Mouse (Mus musculus) spleen, adult 2 months (tissue): ENCODE data around the gene Myof.

ENCODE experiments used
- CTCF ChIP-seq: fragments of 200-500 bp; IDR thresholded peaks from 2 replicates; pipeline ENCODE4 v1.5.1; 2011; ENCODE audit warnings: mild to moderate bottlenecking, inconsistent platforms; ENCODE audit not compliant: insufficient read depth, insufficient read length, insufficient replicate concordance; ENCODE audit errors: extremely low read depth
- POLR2A ChIP-seq: fragments of 200-500 bp; IDR thresholded peaks from 2 replicates; pipeline ENCODE4 v1.6.1; 2011; ENCODE audit warnings: low read depth, low read length, inconsistent platforms

- TF ChIP-seq CTCF = peak; percentile 1; the same call in 1 of the 2 replicates
- no peak for TF ChIP-seq POLR2A
These were observed 10.1 kb upstream of the Myof start for GRCm38 (mm10) chr19:38053227-38054041.
